Mouse (Mus musculus) testis, postnatal 10 days (tissue): ENCODE measurements around the gene Zfp511.

Source experiments
- DNase-seq: peaks from one replicate; pipeline ENCODE4 v3.0.0; 2021; ENCODE audit warnings: low spot score

The Zfp511 gene

GRCm38 (mm10) chr7:140036281-140037170, at the start of gene Zfp511, which contains the start of gene Tubgcp2:
Zfp511 (plus strand) TSS chr7:140036391.
Tubgcp2 (minus strand) TSS chr7:140036669.
- peak; percentile 99 for DNase-seq

GRCm38 (mm10) chr7:139988272-139988671, 47.9 kb upstream of the Zfp511 start:
- no peak for DNase-seq

DNA sequence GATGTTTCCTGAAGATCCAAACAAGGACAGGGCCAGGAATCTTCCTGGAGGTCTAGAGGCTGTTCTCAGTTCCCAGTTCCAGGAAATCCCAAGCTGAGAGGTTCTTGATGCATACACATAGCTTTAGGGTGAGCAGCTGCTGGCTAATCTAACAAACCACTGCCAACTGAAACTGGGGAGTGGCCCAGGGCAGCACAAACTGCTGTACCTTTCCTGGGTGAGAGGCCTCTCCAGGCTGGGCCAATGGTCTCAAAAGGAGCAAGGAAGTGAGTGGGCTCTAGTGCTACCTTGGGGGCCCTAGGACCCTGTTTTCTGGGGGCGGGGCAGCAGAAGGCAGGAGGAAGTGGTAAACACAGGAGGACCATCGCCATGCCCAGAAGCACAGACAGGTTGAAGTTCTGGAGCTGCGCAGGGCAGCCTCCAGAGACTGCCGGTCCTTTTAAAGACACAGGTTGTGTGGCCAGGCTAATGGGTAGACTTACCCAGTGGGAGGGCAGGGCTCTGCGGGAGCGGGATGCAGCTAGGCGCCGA, 45.3 kb upstream of the Zfp511 start:
- no peak for DNase-seq

- no peak for DNase-seq
Measured at GRCm38 (mm10) chr7:139992406-139992805, 43.8 kb upstream of the Zfp511 start, which contains the start of gene Adam8. Adam8 (minus strand) TSS chr7:139992562.

DNA sequence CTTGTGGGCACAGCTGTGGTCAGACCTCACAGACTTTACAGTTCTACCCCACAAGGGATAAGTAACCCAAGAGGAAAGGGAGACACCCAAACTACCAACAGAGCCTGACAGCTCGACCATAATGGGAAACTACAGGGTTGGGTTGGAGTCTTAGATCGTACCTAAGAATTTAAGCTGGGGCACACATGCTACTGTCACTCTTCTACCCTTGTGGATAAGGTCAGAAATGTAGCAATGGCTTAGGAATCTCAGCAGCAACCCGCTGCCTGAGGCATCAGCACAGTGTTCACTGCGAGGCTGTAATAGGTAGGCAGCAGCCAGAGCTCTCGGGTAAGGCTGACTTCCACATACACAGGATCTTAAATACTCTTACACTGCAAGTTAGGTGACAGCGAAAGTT, 42.7 kb upstream of the Zfp511 start:
- DNase-seq = no peak

GRCm38 (mm10) chr7:139994202-139994601, 42.0 kb upstream of the Zfp511 start:
- no peak for DNase-seq

DNA sequence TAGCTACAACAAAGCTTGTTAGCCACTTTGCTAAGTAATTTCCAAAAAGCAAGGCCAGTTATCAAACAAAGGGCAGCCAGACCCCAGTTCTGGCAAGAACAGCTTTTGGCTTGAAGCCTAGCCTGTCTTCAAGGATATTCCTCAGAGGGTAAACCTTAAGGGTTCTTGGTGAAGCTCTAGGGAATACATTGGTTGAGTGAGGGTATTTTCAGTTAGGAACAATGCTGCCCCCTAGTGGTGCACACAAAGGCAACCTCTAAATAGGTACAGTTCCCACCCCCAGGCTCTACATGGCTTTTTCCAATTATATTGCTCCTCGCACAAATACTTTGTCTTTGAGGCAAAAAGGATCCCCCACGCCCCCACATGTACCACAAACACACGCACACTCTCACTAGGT, 41.5 kb upstream of the Zfp511 start:
- peak; percentile 82 for DNase-seq

- DNase-seq = peak; percentile 32
Measured at GRCm38 (mm10) chr7:139998691-139999350, 37.4 kb upstream of the Zfp511 start.

GRCm38 (mm10) chr7:140001086-140001740, 35.0 kb upstream of the Zfp511 start:
- DNase-seq = peak; percentile 35

DNA sequence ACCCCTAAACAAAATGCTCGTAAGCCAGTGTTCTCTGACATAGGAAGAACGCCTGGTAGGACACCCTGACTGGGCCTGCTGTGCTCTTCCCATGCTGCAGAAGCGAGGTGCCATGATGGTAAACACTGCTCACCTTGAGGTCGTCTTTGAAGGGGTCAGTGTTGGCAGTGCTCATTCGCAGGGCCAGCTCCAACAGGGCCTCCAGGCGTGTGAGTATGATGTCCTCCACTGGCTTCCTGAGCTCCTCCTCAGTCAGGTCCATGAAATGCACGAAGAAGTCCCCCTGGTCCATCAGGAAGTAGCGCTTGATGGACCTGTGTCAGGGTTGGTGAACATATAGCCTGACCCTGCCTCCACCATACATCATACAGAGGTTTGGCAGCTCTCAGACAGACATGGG, 31.5 kb upstream of the Zfp511 start:
- peak; percentile 30 for DNase-seq

DNA sequence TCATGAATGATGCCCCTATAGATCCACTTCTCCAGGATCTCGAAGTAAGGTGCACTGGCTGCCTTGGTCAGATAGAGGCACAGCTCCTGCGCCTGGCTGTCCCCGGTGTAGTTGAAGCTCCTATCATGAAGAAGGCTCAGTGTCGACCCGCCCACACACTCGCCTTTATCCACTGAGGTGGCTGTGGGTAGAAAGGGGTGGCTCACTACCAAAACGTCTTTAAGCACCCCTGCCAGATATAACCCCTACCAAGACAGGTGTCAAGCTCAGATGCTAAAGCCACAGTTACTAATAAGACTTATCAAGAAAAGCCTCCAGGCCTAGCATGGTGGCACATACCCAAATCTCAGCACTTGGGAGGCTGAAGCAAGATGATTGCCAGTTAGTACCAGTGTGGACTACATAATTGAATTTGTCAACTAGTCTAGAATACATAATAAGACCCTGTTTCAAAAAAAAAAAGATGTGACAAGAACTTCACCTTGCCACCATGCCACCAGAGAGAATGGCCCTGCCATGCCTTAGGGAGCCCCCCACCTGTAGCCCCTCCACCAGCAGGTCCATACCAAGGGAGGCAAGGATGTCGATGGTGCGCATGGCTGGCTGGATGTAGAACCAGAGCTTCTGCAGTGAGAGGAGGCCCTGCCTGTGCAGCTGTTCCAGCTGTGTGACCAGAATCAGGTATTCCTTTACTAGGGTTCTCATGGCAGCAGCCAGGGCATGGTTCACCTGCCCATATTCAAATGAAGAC, 29.2 kb upstream of the Zfp511 start:
- peak; percentile 34 for DNase-seq

DNA sequence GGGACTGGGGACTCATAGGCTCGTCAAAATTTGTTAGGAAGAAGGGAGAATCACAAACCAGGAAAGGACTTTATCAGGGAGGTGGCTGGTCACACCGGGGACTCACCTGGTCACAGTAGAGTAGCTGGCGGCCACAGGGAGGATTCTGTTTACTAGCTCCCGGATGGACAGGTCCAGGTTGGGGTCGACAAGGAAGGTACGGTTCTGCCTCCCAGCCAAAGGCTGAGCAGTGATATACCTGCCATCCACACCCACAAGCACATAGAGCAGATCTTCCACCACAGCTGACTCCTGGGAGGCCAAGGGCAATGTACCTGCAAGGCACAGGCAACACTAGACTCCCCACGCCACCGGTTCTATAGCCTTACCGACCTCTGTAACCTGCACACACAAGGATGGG, 28.4 kb upstream of the Zfp511 start:
- peak; percentile 33 for DNase-seq

- DNase-seq = peak; percentile 30
Measured at GRCm38 (mm10) chr7:140011336-140011735, 24.9 kb upstream of the Zfp511 start.

GRCm38 (mm10) chr7:140031771-140032170, 4.4 kb upstream of the Zfp511 start:
- DNase-seq = no peak

GRCm38 (mm10) chr7:140032366-140032765, 3.8 kb upstream of the Zfp511 start:
- no peak for DNase-seq

GRCm38 (mm10) chr7:140033386-140033785, 2.8 kb upstream of the Zfp511 start:
- no peak for DNase-seq

- peak; percentile 15 for DNase-seq
Measured at GRCm38 (mm10) chr7:140035456-140035855, 735 bp upstream of the Zfp511 start.

GRCm38 (mm10) chr7:140037171-140037555, 972 bp downstream of the Zfp511 start:
- DNase-seq = peak; percentile 38

DNA sequence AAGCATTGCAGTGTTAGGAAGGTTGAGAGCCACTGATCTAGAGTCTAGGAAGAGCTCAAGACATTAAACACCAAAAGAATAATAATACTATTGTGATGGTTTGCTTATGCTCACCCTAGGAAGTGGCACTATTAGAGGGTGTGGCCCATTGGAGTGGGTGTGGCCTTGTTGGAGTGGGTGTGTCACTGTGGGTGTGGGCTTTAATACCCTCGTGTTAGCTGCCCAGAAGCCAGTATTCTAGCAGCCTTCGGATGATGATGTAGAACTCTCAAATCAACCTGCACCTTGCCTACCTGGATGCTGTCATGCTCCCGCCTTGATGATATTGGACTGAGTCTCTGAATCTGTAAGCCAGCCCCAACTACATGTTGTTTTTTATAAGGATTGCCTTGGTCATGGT, 6.5 kb downstream of the Zfp511 start:
- DNase-seq = no peak

- DNase-seq = no peak
Measured at GRCm38 (mm10) chr7:140045546-140045945, 9.4 kb downstream of the Zfp511 start.

DNA sequence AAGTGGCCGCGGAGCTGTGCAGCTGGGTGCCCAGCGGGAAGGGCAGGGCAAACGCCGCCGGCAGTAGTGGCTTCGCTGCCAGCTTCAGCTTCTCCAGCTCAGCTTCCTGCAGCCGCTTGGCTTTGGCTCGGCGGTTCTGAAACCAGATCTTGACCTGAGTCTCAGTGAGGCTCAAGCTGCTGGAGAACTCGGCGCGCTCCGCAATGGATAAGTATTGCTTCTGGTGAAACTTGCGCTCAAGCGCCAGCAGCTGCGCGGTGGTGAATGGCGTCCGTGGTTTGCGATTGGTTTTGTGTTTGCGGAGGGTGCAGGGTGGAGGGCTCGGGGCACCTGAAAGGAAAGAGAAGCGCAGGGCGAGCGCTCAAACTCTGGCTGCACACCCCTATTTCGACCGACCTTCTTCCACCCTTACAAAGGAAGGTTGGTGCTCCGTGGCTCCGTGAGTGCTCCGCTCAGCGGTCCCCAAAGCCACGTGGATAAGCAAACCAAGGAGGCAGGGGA, 11.7 kb downstream of the Zfp511 start:
- no peak for DNase-seq
